Mouse (Mus musculus) thymus, adult 18-20 months (tissue): ENCODE measurements around the gene 3110040M04Rik.
"Not testable (repeated sequence)": the region's sequence is repeated elsewhere in the genome, so short reads cannot be mapped to it uniquely, and the experiment has no call there.

Experiments
- DNase-seq, 2 experiments: peaks; one replicate each; pipeline ENCODE4 v3.0.0; 2022; ENCODE audit warnings: mixed read lengths in 2 of 2

3110040M04Rik gene

GRCm38 (mm10) chr1:151203818-151204217, at the start of gene 3110040M04Rik:
TSS of gene 3110040M04Rik (plus strand) at chr1:151204121.
- not testable (repeated sequence) for DNase-seq

- not testable (repeated sequence) for DNase-seq
These were observed 49.8 kb upstream of the 3110040M04Rik start for GRCm38 (mm10) chr1:151154131-151154530.

GRCm38 (mm10) chr1:151156129-151156528, 47.8 kb upstream of the 3110040M04Rik start:
- no peak for DNase-seq

GRCm38 (mm10) chr1:151156777-151157632, 46.9 kb upstream of the 3110040M04Rik start:
- no peak for DNase-seq

GRCm38 (mm10) chr1:151157963-151158856, 45.7 kb upstream of the 3110040M04Rik start:
- DNase-seq: no peak

- no peak for DNase-seq
These were observed 44.9 kb upstream of the 3110040M04Rik start for GRCm38 (mm10) chr1:151158857-151159510.

GRCm38 (mm10) chr1:151166031-151166430, 37.9 kb upstream of the 3110040M04Rik start:
- no peak for DNase-seq

- DNase-seq: no peak
These were observed 36.4 kb upstream of the 3110040M04Rik start for GRCm38 (mm10) chr1:151167297-151168047.

- DNase-seq: no peak
These were observed 35.3 kb upstream of the 3110040M04Rik start for GRCm38 (mm10) chr1:151168637-151169036.

- DNase-seq: no peak
These were observed 32.1 kb upstream of the 3110040M04Rik start for GRCm38 (mm10) chr1:151171572-151172461.

- DNase-seq: peak in 1 of 2 experiments; percentile 16
These were observed 26.6 kb upstream of the 3110040M04Rik start for GRCm38 (mm10) chr1:151177030-151177936.

GRCm38 (mm10) chr1:151177937-151178271, 26.0 kb upstream of the 3110040M04Rik start:
- DNase-seq: no peak

GRCm38 (mm10) chr1:151178505-151179083, 25.3 kb upstream of the 3110040M04Rik start:
- DNase-seq: no peak

GRCm38 (mm10) chr1:151180167-151180566, 23.8 kb upstream of the 3110040M04Rik start:
- no peak for DNase-seq

GRCm38 (mm10) chr1:151182266-151182665, 21.7 kb upstream of the 3110040M04Rik start, which contains the start of gene Gm47985:
TSS of gene Gm47985 (plus strand) at chr1:151182537.
- not testable (repeated sequence) for DNase-seq

GRCm38 (mm10) chr1:151186186-151186585, 17.7 kb upstream of the 3110040M04Rik start:
- not testable (repeated sequence) for DNase-seq

GRCm38 (mm10) chr1:151186879-151187424, 17.0 kb upstream of the 3110040M04Rik start:
- not testable (repeated sequence) for DNase-seq

GRCm38 (mm10) chr1:151188469-151188868, 15.5 kb upstream of the 3110040M04Rik start:
- no peak for DNase-seq

- DNase-seq: not testable (repeated sequence)
These were observed 11.8 kb upstream of the 3110040M04Rik start, which contains the start of gene Gm8947 for GRCm38 (mm10) chr1:151192075-151192474. TSS of gene Gm8947 (plus strand) at chr1:151192376.
